Mouse (Mus musculus): ENCODE data around the gene Sinhcaf.

- TF ChIP-seq GATA1 (IDR thresholded peaks at IDR 0.05; ENCODE audit: borderline replicate concordance, low read length), result no peak
- no peak for TF ChIP-seq FLI1 (IDR thresholded peaks at IDR 0.05; ENCODE audit: low read length)
These were observed 46.3 kb upstream of the Sinhcaf start for GRCm38 (mm10) chr6:148992373-148993116.

Data from megakaryocyte, embryonic 14.5 days (primary cell).